Mouse (Mus musculus) brain, embryonic 14.5 days (tissue): ENCODE results near the gene Rgl1.

Experiments
- CTCF ChIP-seq: fragments of 200-500 bp; IDR thresholded peaks from 2 replicates; pipeline ENCODE4 v1.5.1; 2012; ENCODE audit warnings: inconsistent platforms, mild to moderate bottlenecking, moderate library complexity, borderline replicate concordance; ENCODE audit not compliant: insufficient read depth, insufficient read length; ENCODE audit errors: extremely low read depth
- POLR2A ChIP-seq: fragments of 200-500 bp; IDR thresholded peaks from 2 replicates; pipeline ENCODE4 v1.6.1; 2012; ENCODE audit warnings: mild to moderate bottlenecking, inconsistent platforms, borderline replicate concordance; ENCODE audit not compliant: poor library complexity, insufficient read depth, insufficient read length, severe bottlenecking; ENCODE audit errors: extremely low read depth

DNA sequence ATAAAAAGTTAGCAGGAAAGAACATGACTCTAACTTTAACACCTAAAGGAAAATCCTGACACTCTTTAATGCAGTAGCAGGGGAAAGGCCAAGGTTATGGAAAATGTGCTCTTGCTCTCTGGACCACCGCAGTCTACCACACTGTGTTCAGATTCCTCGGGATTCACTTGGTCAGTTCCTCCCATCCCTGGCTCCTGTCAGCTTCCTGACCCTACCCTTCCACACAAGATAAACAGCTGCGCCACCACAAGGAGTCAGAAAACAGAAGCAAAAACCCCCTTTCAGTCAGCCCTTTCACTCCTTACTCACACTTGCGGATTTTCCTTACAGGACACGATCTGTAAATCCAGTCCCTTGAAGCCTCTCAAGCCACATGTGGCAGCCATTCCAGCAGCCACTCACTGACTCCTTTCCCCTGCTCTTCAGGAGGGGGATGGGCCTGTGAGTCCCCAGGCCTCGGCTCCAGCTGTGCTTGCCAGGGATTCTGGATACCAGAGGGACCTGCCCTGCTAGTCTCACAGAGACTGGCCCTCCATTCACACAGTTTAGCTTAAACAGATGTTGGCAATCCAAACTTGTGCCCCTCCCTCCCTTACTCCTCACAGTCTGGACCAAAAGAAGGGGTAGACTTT lies 78.9 kb downstream of the Rgl1 start:
- TF ChIP-seq POLR2A (no peak), CTCF (no peak)
